Mouse (Mus musculus): Measurements from ENCODE around the gene Phf12. TPM values are rescaled to one million over a fixed set of nuclear protein-coding genes. Genes with fewer than 3 reads are reported as not detected.

The Phf12 gene
- 69.1 TPM for polyA plus RNA-seq (2015; fragmentation: Illumina TruSeq; extraction: RNeasy Lipid Tissue Mini Kit (QIAGEN cat#74804); ENCODE audit: insufficient read depth, low replicate concordance)

GRCm38 (mm10) chr11:77982441-77982905, at the start of gene Phf12:
Phf12 (plus strand) TSS chr11:77982754.

GRCm38 (mm10) chr11:78031947-78032808, 49.6 kb downstream of the Phf12 start, which contains the start of gene Dhrs13:
Dhrs13 (plus strand) TSS chr11:78032280.

GRCm38 (mm10) chr11:78037831-78038752, 55.5 kb downstream of the Phf12 start, which contains the start of gene Flot2:
Flot2 (plus strand) TSS chr11:78037931.

Other genes with a start within 250 kb of the Phf12 start
- 16.4 TPM for gene Myo18a, start 219.5 kb upstream of the Phf12 start, polyA plus RNA-seq (2015; fragmentation: Illumina TruSeq; extraction: RNeasy Lipid Tissue Mini Kit (QIAGEN cat#74804); ENCODE audit: insufficient read depth, low replicate concordance)
- not detected for gene Gm10277, start 195.0 kb upstream of the Phf12 start, polyA plus RNA-seq (2015; fragmentation: Illumina TruSeq; extraction: RNeasy Lipid Tissue Mini Kit (QIAGEN cat#74804); ENCODE audit: insufficient read depth, low replicate concordance)
- gene Pipox, start 88.7 kb upstream of the Phf12 start, polyA plus RNA-seq (2015; fragmentation: Illumina TruSeq; extraction: RNeasy Lipid Tissue Mini Kit (QIAGEN cat#74804); ENCODE audit: insufficient read depth, low replicate concordance), result 2.0 TPM
- not detected for gene Sez6, start 52.0 kb upstream of the Phf12 start, polyA plus RNA-seq (2015; fragmentation: Illumina TruSeq; extraction: RNeasy Lipid Tissue Mini Kit (QIAGEN cat#74804); ENCODE audit: insufficient read depth, low replicate concordance)
- 2.9 TPM for gene Dhrs13, start 49.5 kb downstream of the Phf12 start, polyA plus RNA-seq (2015; fragmentation: Illumina TruSeq; extraction: RNeasy Lipid Tissue Mini Kit (QIAGEN cat#74804); ENCODE audit: insufficient read depth, low replicate concordance)
- gene Flot2, start 55.2 kb downstream of the Phf12 start, polyA plus RNA-seq (2015; fragmentation: Illumina TruSeq; extraction: RNeasy Lipid Tissue Mini Kit (QIAGEN cat#74804); ENCODE audit: insufficient read depth, low replicate concordance), result 16.3 TPM
- gene Eral1, start 97.6 kb downstream of the Phf12 start, polyA plus RNA-seq (2015; fragmentation: Illumina TruSeq; extraction: RNeasy Lipid Tissue Mini Kit (QIAGEN cat#74804); ENCODE audit: insufficient read depth, low replicate concordance), result 17.6 TPM
- gene Fam222b, start 111.9 kb downstream of the Phf12 start, polyA plus RNA-seq (2015; fragmentation: Illumina TruSeq; extraction: RNeasy Lipid Tissue Mini Kit (QIAGEN cat#74804); ENCODE audit: insufficient read depth, low replicate concordance), result 7.8 TPM
- 3.6 TPM for gene Traf4, start 182.8 kb downstream of the Phf12 start, polyA plus RNA-seq (2015; fragmentation: Illumina TruSeq; extraction: RNeasy Lipid Tissue Mini Kit (QIAGEN cat#74804); ENCODE audit: insufficient read depth, low replicate concordance)
- gene Nek8, start 193.9 kb downstream of the Phf12 start, polyA plus RNA-seq (2015; fragmentation: Illumina TruSeq; extraction: RNeasy Lipid Tissue Mini Kit (QIAGEN cat#74804); ENCODE audit: insufficient read depth, low replicate concordance), result 16.1 TPM
- gene Tlcd1, start 194.0 kb downstream of the Phf12 start, polyA plus RNA-seq (2015; fragmentation: Illumina TruSeq; extraction: RNeasy Lipid Tissue Mini Kit (QIAGEN cat#74804); ENCODE audit: insufficient read depth, low replicate concordance), result 8.4 TPM
- gene Rpl23a, start 200.8 kb downstream of the Phf12 start, polyA plus RNA-seq (2015; fragmentation: Illumina TruSeq; extraction: RNeasy Lipid Tissue Mini Kit (QIAGEN cat#74804); ENCODE audit: insufficient read depth, low replicate concordance), result 3,603 TPM
- gene Rab34, start 205.7 kb downstream of the Phf12 start, polyA plus RNA-seq (2015; fragmentation: Illumina TruSeq; extraction: RNeasy Lipid Tissue Mini Kit (QIAGEN cat#74804); ENCODE audit: insufficient read depth, low replicate concordance), result 9.5 TPM
- gene Proca1, start 210.6 kb downstream of the Phf12 start, polyA plus RNA-seq (2015; fragmentation: Illumina TruSeq; extraction: RNeasy Lipid Tissue Mini Kit (QIAGEN cat#74804); ENCODE audit: insufficient read depth, low replicate concordance), result 4.3 TPM

All from spleen, adult 10 weeks (tissue).